Mouse (Mus musculus) testis, adult 2 months (tissue): ENCODE measurements around the gene Sult4a1.

Experiments
- CTCF ChIP-seq: fragments of 200-500 bp; IDR thresholded peaks from 2 replicates; pipeline ENCODE4 v1.5.1; 2012; ENCODE audit warnings: low read depth, mild to moderate bottlenecking, inconsistent platforms, low read length, moderate library complexity; ENCODE audit not compliant: control insufficient read depth, insufficient read depth, insufficient replicate concordance
- POLR2A ChIP-seq: fragments of 200-500 bp; IDR thresholded peaks from 2 replicates; pipeline ENCODE4 v1.6.1; 2012; ENCODE audit warnings: low read depth, mild to moderate bottlenecking, inconsistent platforms, low read length, moderate library complexity; ENCODE audit not compliant: control insufficient read depth

GRCm38 (mm10) chr15:84131096-84131786 lies 25.7 kb upstream of the Sult4a1 start:
- TF ChIP-seq POLR2A (no peak), CTCF (no peak)
